Mouse (Mus musculus) adrenal gland, adult 2 months (tissue): ENCODE data around the gene Sept9. TPM values are rescaled to one million over a fixed set of nuclear protein-coding genes. Genes with fewer than 3 reads are reported as not detected.

Source experiments
- DNase-seq: peaks from one replicate; pipeline ENCODE4 v3.0.0; 2021
- long read RNA-seq: library from polyadenylated mRNA; stranded (forward); transcript quantifications from one replicate; pipeline ENCODE4 v2.0.0, GENCODE M21; 2021
- polyA plus RNA-seq: library from polyadenylated mRNA; depleted of rRNA; stranded (reverse); fragments of >200 nt; gene quantifications from 2 replicates; pipeline ENCODE4 v1.2.3, GENCODE M21; 2012; rRNA removed
- total RNA-seq, 2 experiments: library from RNA; stranded (reverse); gene quantifications; 2 replicates each; pipeline ENCODE4 v1.2.3; 2021

Gene Sept9
- total RNA-seq, result 100 to 1,000 TPM; 143 to 149 TPM
- 46.5 and 53.7 TPM in 2 replicates for polyA plus RNA-seq
- long read RNA-seq, transcript Sept9-205 (11 exons, 3,869 nt), result major isoform, 35 of 127 reads
- long read RNA-seq, transcript Sept9-202 (12 exons, 3,616 nt), result minor isoform, 12 of 127 reads
- long read RNA-seq, transcript Sept9-201 (11 exons, 3,784 nt), result minor isoform, 12 of 127 reads
- long read RNA-seq, transcript Sept9-204 (10 exons, 2,932 nt), result minor isoform, 5 of 127 reads
- long read RNA-seq, partial matches to known transcripts, result 53 of 127 reads
- long read RNA-seq, other reads (novel, unspliced or antisense), result 9 of 127 reads

DNA sequence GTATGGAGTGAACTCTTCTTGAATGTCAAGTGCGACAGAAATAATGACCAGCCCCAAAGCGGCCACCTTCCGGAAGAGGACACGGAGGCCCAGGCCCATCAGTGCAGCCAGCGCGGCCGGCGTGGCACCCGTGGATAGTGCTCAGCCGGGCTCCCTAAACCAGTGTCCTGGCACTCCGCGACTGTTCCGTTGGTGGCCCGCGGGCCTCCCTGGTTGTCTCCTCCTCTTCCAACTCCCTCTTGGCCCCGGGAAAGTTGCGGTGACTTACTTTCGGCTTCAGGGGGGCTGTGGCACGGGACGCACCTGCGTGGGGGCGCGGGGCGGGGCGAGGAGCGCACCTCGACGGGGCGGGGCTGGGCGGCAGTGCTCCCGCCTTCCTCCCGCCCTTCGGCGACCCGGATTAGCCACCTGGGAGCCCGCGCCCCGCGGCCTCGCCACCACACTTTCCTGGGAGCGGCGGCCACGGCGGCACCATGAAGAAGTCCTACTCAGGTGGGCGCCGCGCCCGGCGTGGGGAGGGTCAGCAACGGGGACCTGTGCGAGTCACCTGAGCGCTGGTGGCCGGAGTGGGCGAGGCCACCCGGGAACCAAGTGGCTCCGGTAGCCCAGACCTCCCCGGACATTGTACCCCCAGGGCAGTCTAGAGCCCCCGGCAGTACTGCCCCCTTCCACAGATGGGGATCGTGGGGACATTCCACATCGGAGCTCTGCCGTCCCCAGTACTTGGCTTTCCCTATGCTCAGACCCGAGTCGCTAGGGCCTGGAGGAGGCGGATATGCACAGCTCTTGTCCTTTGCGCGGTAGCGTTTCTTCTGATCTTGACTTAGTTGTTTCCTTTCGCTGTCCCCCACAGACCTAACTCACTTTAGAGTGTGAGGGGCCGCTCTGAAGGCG lies at the start of gene Sept9:
Gene Sept9 (plus strand): TSS at position 380 of the 894 bp plus-strand sequence.
- peak; percentile 58 for DNase-seq

GRCm38 (mm10) chr11:117150467-117150966 lies 48.9 kb upstream of the Sept9 start:
- DNase-seq, result no peak

DNA sequence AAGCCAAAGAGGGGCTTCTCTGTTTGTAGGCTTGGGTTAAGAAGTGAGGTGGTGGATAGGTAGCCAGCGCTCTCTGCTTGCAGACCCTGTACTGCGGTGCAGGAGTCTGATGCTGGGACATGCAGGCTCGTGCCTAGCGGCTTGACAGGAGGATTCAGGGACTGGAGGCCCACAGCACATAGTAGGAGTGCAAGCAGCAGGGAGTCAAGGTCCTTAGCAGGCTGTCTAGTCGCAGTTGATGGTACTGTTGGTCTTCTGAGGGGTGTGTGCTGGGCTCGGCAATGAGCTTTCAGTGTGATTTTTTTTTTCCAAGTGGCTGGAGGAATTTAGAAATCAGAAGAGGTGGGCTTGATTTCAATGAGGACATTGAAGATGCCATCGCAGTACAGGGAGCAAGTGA lies 48.0 kb upstream of the Sept9 start:
- no peak for DNase-seq

- DNase-seq, result no peak
Measured at GRCm38 (mm10) chr11:117152541-117152940, 46.9 kb upstream of the Sept9 start.

DNA sequence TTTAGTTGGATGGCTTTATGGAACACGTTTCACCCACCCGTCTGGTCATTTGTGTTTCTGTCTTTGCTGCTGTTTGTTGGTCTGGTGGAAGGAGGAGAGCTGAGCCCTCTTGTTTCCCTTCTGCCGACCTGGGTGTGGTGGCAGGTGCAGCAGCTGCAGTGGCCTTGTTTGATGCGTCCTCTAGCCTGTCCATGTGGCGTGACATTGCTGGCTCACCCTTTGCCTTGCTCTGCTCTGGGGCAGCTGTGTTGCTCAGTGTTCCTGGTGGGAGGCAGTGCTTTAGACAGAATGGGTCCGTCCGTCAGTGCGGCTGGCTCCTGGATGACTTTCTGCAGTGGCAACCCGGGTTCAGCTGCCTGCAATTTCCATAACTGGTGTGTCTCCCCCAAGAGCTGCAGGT lies 45.9 kb upstream of the Sept9 start:
- DNase-seq, result no peak

DNA sequence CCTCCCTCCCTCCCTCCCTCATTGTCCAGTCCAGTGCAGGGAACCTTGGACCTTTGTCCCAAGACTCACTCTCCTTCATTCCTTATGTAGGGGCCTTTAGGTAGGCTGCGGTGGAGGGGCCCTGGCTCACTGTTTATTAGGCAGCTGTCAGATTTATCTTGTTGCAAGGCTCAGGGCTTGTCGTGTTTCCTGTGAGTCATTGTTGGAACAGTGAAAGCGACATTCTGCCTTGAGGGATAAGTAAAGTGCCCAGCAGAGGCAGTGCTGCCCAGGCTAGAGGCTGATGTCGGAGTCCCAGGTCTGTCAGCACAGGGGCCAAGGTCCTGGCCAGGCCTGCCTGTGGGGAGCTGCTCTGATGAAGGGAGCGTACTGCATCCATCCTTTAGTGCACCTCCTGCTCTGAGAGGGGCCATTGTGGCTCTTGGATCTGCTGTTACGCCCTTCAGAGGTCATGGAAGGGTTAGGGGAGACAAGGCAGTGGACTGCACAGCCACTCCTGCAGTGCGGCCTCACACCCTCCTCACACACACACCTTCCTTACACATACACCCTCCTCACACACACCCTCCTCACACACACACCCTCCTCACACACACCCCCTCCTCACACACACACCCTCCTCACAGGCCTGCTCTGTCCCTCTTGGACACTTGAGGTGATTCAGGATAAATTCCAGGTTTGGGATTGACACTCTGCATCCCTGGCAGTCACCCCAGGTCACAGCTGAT lies 45.2 kb upstream of the Sept9 start:
- peak; percentile 78 for DNase-seq

GRCm38 (mm10) chr11:117156725-117157124 lies 42.7 kb upstream of the Sept9 start:
- no peak for DNase-seq

GRCm38 (mm10) chr11:117158343-117158742 lies 41.1 kb upstream of the Sept9 start:
- no peak for DNase-seq

DNA sequence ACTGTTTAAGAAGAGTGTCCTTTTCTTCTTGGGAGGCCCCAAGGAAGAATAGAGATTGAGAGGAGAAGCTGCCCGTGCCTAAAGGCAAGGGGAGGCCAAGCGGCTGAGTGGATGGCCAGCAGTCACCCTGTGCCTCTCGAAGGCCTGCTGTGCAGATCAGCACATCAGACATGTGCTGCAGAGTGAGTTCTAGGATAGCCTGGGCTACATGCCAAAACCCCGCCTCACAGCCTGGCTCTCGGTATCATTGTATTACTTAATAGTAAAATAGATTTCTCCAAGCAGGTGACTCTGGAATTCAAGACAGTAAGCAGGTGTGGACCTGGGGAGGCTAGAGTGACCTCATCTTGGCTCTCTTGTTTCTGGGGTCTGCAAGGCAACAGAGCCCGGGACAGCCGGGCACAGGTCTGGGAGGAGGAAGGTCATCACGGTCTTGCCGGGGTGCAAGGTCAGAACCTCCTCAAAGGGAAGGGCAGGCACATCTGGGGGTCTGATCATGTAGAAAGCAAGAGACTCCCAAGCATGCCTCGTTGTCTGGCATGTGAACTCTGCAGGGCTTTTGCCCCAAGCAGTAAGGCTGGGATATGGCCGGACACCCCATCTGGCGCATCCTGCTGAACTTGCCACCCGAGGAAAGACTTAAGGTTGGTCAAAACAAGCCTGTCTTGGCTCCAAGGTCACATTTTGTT lies 40.1 kb upstream of the Sept9 start:
- no peak for DNase-seq

GRCm38 (mm10) chr11:117159946-117160307 lies 39.5 kb upstream of the Sept9 start:
- no peak for DNase-seq

DNA sequence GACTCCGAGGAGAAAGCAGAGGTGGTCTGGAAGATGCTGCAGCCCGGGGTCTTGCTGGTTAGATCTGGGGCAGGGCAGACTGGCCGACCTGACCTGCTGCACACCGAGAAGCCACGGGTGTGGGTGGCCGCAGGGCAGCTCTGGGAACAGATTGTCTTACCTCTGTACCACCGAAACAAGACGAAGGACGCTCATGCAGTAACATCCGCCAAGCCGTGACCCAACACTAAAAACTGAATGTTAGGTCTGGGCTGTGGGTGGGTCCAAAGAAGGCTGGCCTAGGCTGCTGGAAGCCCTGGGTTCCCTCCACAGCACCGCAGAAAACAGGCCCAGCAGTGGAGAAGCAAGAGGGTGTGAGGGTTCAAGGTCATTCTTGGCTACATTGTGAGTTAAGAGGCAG lies 38.7 kb upstream of the Sept9 start:
- DNase-seq, result no peak

GRCm38 (mm10) chr11:117161574-117161973 lies 37.9 kb upstream of the Sept9 start:
- no peak for DNase-seq

GRCm38 (mm10) chr11:117163098-117163497 lies 36.4 kb upstream of the Sept9 start:
- no peak for DNase-seq

GRCm38 (mm10) chr11:117163771-117164170 lies 35.7 kb upstream of the Sept9 start:
- no peak for DNase-seq

- DNase-seq, result no peak
Measured at GRCm38 (mm10) chr11:117168278-117169087, 31.0 kb upstream of the Sept9 start.

GRCm38 (mm10) chr11:117169088-117169635 lies 30.3 kb upstream of the Sept9 start:
- no peak for DNase-seq

- peak; percentile 77 for DNase-seq
Measured at GRCm38 (mm10) chr11:117169801-117170565, 29.5 kb upstream of the Sept9 start.

GRCm38 (mm10) chr11:117174098-117174892 lies 25.2 kb upstream of the Sept9 start:
- no peak for DNase-seq

- no peak for DNase-seq
Measured at GRCm38 (mm10) chr11:117174924-117175323, 24.5 kb upstream of the Sept9 start.
